Mouse (Mus musculus) lung, adult 2 months (tissue): ENCODE results near the gene Paqr3. TPM values are rescaled to one million over a fixed set of nuclear protein-coding genes. Genes with fewer than 3 reads are reported as not detected.

Experiments
- DNase-seq: peaks from one replicate; pipeline ENCODE4 v3.0.0; 2022
- H3K4me1 ChIP-seq: fragments of 200-500 bp; 2 replicates; pipeline ENCODE4 v1.6.1; 2011; ENCODE audit warnings: low read length; ENCODE audit not compliant: control insufficient read depth, insufficient read depth
- H3K4me3 ChIP-seq: fragments of 200-500 bp; replicated peaks from 2 replicates; pipeline ENCODE3; 2011; ENCODE audit warnings: low read depth, mild to moderate bottlenecking, control low read depth, low read length; ENCODE audit errors: extremely low read depth
- CTCF ChIP-seq: fragments of 200-500 bp; IDR thresholded peaks from 2 replicates; pipeline ENCODE4 v1.5.1; 2011; ENCODE audit warnings: mild to moderate bottlenecking, low read length, control low read depth; ENCODE audit not compliant: insufficient read depth
- POLR2A ChIP-seq: fragments of 200-500 bp; IDR thresholded peaks from 2 replicates; pipeline ENCODE4 v1.6.1; 2011; ENCODE audit warnings: low read depth, mild to moderate bottlenecking, control low read depth, low read length, borderline replicate concordance; ENCODE audit errors: extremely low read depth
- WGBS: fragments of 180-500 bp; shearing (Covaris S2); methylation state at CpG from one replicate; pipeline ENCODE4 v1.1.7; 2018; 5-methylcytosine and 5-hydroxymethylcytosine counted together
- polyA plus RNA-seq: library from polyadenylated mRNA; depleted of rRNA; stranded (reverse); fragments of >200 nt; gene quantifications from 2 replicates; pipeline ENCODE4 v1.2.3, GENCODE M21; 2012

Gene Paqr3
- polyA plus RNA-seq, 1 experiment, result 9.0 TPM

DNA sequence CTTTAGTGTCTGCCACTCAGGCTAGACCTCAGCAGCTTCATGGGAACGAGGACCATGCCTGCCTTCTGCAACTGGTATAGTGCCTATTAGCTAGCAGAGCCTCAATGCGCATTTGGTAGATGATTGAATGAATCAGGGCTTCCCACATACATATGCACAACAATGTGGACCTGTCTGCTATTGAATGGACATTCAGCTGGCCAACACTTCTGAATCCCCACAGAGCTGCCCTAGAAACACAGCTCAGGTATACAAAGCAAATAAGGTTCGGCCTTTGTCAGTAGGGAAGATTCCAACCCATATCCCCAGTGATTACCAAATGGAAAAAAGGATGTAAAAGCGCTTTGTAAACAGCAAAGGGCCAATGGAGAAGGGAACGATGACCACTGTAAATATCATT, 699 bp downstream of the Paqr3 start:
- TF ChIP-seq POLR2A (no peak), CTCF (no peak)
- Histone ChIP-seq H3K4me1 (0 out of 2 replicates have a peak, but pooled peaks cover 2% of the 10 kb centered on the region), H3K4me3 (peak overlapping the region; percentile 15)
- WGBS, result 22% methylated on average over 5 of the region's 5 CpGs
- DNase-seq, result no peak

DNA sequence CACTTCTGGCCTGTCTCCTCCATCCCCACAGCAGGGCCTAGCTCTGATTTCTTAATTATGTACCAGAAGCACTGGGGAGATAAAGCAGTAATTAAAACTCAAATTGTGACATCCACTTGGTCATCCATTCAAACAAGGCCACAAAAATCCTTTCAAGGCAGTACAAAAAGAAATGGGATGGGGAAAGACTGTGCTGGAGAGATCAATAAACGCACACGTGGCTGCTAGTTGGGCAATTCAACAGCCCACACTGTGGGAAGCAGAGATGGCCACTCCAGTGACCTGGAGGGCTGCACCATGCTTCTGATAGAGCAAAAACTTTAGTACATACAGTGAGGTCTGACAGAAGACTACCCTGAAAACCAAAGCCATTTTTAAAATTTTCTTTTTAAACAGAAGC, 1.3 kb downstream of the Paqr3 start:
- 68% methylated on average over 2 of the region's 2 CpGs for WGBS
- no peak for DNase-seq
- TF ChIP-seq CTCF (no peak), POLR2A (no peak)
- Histone ChIP-seq H3K4me3 (no peak overlapping the region), H3K4me1 (0 out of 2 replicates have a peak, but pooled peaks cover 2% of the 10 kb centered on the region)

DNA sequence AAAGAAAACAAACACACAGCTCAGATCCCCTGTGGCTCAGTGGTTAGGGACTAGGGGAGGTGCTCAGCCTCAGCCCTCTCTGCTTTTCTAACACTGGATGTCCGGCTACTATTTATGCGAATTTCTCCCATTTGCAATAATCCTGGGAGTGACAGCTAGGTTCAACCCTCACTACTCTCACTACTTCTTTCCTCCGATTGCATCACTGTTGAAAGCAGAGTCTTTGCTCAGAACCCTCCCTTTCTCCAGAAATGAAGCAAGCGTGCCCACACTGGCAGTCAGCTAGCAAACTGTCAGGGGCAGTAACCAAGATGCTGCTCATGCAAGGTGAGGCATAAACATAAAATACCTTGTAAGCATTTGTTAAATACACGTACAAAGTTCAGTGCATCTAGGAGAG, 3.1 kb downstream of the Paqr3 start:
- TF ChIP-seq POLR2A (no peak), CTCF (no peak)
- no peak overlapping the region for H3K4me3 ChIP-seq
- 87% methylated on average over 5 of the region's 5 CpGs for WGBS

DNA sequence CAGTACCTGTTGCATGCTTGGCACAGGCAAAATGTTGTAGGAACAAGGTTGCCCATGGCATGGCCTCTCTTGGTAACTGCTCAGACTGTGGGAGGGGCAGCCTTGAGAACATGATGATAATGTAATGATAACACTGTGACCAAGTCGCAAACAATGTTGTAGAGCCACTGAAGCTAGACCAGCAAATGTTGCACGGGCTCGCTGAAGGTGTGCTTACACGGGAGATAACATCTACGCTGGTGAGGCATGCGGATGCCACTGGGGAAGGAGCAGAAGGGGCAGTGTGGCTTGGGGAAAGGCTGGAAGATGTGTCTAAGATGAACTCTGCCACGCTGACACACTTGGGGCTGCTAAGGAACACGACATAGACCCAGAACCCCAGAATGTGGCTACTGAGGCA, 11.4 kb downstream of the Paqr3 start:
- Histone ChIP-seq H3K4me3 (no peak overlapping the region), H3K4me1 (no peaks in the 10 kb centered on the region)
- no peak for TF ChIP-seq POLR2A
- TF ChIP-seq CTCF, result no peak
- no peak for DNase-seq
- 93% methylated on average over 8 of the region's 8 CpGs for whole genome bisulfite sequencing

More for the DNA sequence above, 3.1 kb downstream of the Paqr3 start:
- 0 out of 2 replicates have a peak, but pooled peaks cover 2% of the 10 kb centered on the region for H3K4me1 ChIP-seq
- no peak for DNase-seq

- H3K4me3 ChIP-seq, result no peak overlapping the region
- no peaks in the 10 kb centered on the region; the same call in 1 of the 2 replicates for H3K4me1 ChIP-seq
- TF ChIP-seq CTCF (no peak), POLR2A (no peak)
- DNase-seq, result no peak
- 74% methylated on average over 9 of the region's 9 CpGs for WGBS
Measured at GRCm38 (mm10) chr5:97097631-97098041, 13.8 kb downstream of the Paqr3 start.

GRCm38 (mm10) chr5:97095335-97095734, 16.1 kb downstream of the Paqr3 start:
- Histone ChIP-seq H3K4me1 (no peaks in the 10 kb centered on the region; the same call in 1 of the 2 replicates), H3K4me3 (no peak overlapping the region)
- DNase-seq, result no peak
- no peak for TF ChIP-seq POLR2A
- TF ChIP-seq CTCF, result no peak
- 53% methylated on average over 12 of the region's 13 CpGs for WGBS

GRCm38 (mm10) chr5:97092970-97093369, 18.4 kb downstream of the Paqr3 start:
- DNase-seq, result no peak
- TF ChIP-seq CTCF (no peak), POLR2A (no peak)
- WGBS, result 57% methylated on average over 8 of the region's 8 CpGs
- peaks cover 3% of the 10 kb centered on the region; the same call in 1 of the 2 replicates for H3K4me1 ChIP-seq
- no peak overlapping the region for H3K4me3 ChIP-seq

- 56% methylated on average over 6 of the region's 6 CpGs for WGBS
- peak; percentile 31 for DNase-seq
- H3K4me1 ChIP-seq, result peaks cover 3% of the 10 kb centered on the region; the same call in 1 of the 2 replicates
- no peak for TF ChIP-seq CTCF
- TF ChIP-seq POLR2A, result no peak
- H3K4me3 ChIP-seq, result no peak overlapping the region
Measured at GRCm38 (mm10) chr5:97090034-97090784, 21.2 kb downstream of the Paqr3 start.

GRCm38 (mm10) chr5:97089426-97089825, 22.0 kb downstream of the Paqr3 start:
- no peak for TF ChIP-seq POLR2A
- TF ChIP-seq CTCF, result no peak
- DNase-seq, result no peak
- Histone ChIP-seq H3K4me3 (no peak overlapping the region), H3K4me1 (peaks cover 3% of the 10 kb centered on the region; the same call in 1 of the 2 replicates)
- WGBS, result 87% methylated on average over 3 of the region's 3 CpGs

DNA sequence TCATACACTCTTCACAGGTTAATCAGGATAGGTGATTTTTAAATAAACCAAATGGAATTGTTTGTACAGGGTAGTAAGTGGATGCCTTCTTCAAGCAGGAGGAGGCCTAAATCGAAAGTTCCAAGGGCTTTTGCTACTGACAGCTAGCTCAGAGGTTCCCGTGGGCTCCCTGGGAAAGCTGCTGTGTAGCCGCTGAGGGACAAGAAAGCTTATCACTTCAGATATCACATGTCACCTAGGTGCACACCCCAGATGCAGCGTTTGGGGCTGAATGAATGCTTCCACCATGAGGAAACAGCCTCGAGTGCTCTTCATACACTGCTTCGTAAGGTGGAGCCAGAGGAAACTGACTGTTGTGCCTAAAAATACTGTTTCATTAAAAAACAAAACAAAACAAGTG, 23.2 kb downstream of the Paqr3 start:
- WGBS, result 68% methylated on average over 6 of the region's 6 CpGs
- DNase-seq, result no peak
- peaks cover 3% of the 10 kb centered on the region; the same call in 1 of the 2 replicates for H3K4me1 ChIP-seq
- no peak overlapping the region for H3K4me3 ChIP-seq
- no peak for TF ChIP-seq CTCF
- no peak for TF ChIP-seq POLR2A

GRCm38 (mm10) chr5:97087746-97088145, 23.6 kb downstream of the Paqr3 start:
- TF ChIP-seq POLR2A (no peak), CTCF (no peak)
- WGBS, result 76% methylated on average over 16 of the region's 16 CpGs
- no peak overlapping the region for H3K4me3 ChIP-seq

More at GRCm38 (mm10) chr5:97087746-97088145, 23.6 kb downstream of the Paqr3 start:
- peaks cover 3% of the 10 kb centered on the region; the same call in 1 of the 2 replicates for H3K4me1 ChIP-seq
- DNase-seq, result no peak
